Mouse (Mus musculus): ENCODE data around the gene Dyrk2.

The Dyrk2 gene

DNA sequence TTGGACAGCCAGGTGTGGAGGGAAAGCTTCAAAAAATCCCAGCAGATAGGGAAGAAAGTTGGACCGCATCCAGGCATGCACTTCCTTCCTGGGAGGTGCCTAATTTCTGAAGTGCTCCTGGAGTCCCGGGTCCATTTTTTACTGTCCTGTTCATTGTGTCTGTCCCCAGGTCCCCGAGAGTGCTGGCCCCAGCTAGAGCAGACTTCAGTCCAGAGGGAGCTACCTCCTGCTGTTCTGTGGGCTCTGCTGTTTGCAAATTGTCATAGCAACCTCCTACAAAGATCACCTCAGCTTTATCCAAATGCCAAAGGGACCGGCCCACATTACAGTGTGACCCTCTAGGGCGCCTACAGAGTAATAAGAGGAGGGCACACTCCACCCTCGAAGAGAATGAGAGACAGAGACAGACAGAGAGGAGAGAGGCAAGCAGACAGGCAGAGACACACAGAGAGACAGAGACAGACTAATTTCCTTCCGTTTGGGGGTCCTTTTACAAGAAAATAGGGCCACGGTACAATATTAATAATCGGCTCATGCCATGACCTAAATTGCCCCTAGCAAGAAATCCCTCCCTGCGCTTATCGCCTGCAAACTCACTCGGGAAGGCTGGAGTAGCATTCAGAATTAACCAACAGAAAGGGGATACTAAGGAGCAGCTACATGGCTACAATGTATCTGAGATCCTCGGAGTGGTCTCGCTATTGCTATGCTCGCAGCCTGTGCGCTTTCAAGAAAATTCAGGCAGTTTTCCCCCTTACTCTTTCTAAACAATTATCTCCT lies at the start of gene Dyrk2:
Gene Dyrk2 (minus strand): TSS at position 9 of the 780 bp plus-strand sequence.
- peak in 1 of 2 experiments; percentile 61 for DNase-seq

DNA sequence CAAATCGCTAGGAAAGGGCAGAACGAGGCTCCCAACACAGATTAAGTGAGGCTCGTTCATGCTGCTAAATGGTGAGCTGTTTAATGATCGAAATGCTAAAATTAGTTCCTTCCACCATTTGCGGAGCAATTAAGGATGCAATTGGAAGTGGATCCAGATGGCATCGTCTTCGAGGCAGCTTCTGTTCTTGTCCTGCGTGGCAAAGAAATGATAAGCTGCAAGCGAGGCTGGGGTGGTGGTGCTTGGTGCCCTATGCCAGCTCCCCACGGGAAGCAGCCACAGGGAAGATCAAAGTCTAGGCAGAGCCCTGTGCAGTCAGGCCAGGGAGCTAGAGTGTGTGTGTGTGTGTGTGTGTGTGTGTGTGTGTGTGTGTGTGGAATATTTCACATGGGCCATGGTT lies 32.6 kb upstream of the Dyrk2 start:
- peak in 1 of 2 experiments; percentile 11 for DNase-seq

GRCm38 (mm10) chr10:118893645-118894044 lies 23.6 kb upstream of the Dyrk2 start:
- DNase-seq: no peak

GRCm38 (mm10) chr10:118884126-118884525 lies 14.1 kb upstream of the Dyrk2 start:
- no peak for DNase-seq

GRCm38 (mm10) chr10:118883317-118883716 lies 13.3 kb upstream of the Dyrk2 start:
- DNase-seq: no peak

DNA sequence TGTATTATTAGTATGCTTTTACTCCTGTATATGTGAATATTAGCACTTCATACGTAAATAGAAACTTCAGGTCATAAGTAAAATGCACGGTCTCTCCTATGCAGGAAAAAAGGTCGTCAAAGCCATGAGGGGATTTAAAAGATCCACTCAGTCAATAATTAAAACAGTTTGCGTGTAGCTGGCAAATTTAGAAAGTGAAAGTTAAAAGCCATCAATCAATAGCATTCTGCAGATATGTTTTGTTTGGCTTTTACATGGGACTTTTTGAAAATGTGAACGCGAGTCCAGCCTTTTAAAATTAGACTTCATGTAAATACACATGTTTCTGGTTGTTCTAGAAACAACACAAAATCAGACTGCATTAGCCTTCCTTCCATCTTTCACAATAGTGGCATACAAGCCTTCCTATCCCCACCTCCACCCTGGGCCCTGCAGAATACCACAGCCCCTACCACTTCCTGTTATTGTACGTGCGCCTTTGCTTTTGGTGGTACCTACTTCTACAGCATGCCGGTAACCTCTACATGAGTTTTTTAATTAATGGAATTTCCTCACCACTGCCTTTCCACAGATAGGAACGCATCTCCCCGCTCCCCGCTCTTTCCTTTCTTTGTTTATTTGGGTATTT lies 12.4 kb upstream of the Dyrk2 start:
- DNase-seq: no peak

- no peak for DNase-seq
These were observed 10.8 kb upstream of the Dyrk2 start for GRCm38 (mm10) chr10:118880776-118881175.

- no peak for DNase-seq
These were observed 2.2 kb upstream of the Dyrk2 start for GRCm38 (mm10) chr10:118872196-118872595.

GRCm38 (mm10) chr10:118869591-118870001 lies 413 bp downstream of the Dyrk2 start:
- peak; percentile 84 to 90 for DNase-seq

- peak; percentile 78 to 91 for DNase-seq
These were observed 1.1 kb downstream of the Dyrk2 start for GRCm38 (mm10) chr10:118868601-118869590.

DNA sequence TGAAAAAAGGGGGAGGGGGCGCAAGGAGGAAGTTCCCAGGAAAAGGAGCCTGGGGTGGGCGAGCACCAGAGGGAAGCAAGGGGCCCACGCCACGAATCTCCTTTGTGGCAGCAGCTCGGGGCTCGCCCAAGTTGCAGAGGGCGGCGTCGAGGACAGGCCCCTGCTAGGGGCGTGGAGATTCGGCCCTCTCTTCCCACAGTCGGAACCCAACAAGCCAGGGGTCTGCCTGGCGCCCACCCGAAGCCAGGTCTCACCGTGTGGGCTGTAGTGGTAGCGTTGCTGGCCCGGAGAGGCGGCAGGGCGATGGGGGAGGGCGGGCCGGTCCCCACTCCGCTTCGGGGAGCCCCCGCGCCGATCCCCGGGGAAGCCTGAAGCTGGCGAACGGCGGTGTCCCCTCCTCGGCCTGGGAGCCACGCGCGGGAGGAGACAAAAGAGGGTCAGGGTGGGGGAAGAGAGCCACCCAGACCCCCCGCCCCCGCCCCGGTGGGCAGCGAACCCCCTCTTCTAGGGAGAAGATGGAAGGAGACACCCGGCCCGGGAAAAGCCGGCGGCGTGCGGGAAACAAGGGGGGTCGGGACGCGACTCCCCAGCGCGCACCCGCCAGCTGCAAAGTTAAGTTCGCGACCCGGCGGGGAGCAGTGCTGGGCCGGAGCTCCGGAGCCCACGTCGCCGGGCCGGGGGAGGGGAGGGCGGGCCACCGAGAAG lies 2.0 kb downstream of the Dyrk2 start:
- peak; percentile 32 to 64 for DNase-seq

DNA sequence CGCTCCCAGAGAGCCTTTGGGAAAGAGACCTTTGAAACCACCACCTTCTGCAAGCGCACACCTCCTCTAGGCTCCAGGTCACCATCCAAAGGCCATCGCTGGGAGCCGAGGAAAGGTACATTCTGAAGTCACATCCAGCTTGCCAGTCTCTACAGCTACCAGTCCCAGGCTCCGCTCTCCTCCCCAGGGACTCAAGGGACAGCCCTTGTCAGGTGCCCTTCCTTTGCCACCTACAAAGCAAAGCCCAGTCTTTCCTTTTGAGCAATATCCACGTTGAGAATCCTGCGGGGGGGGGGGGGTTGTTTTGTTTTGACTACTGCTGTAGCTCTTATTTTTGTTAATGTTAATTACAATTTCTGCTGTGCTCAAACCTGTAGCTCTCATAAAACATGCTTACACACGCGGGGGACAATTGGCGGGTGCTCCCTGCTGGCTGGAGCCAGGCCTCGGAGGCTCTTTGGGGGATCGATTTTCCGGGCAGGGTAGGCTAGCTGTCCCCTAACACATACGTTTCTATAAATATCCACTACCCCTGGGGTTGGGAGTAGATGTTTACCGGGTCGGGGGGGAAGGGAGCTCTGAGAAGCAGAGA lies 2.6 kb downstream of the Dyrk2 start:
- DNase-seq: peak; percentile 74 to 75

DNA sequence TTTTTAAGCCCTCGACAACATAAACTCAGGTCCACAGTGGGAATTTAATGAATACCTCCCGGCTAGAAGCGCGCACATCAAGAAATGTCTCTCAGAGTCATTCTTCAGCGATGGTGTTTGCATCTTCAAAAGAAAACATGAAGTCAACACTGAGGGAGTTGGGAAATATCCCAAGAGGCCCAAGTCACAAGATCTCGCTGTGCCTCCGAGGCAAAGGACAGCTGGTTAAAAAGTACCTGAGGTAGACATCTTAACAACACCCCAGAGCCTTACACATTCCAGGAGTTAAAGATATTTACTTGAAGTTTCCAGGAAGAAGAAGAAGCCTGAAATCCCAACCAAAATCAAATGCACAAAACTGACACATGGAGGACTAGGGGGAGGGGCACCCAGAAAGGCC lies 5.0 kb downstream of the Dyrk2 start:
- DNase-seq: peak; percentile 48 to 61

- DNase-seq: peak; percentile 76 to 77
These were observed 6.4 kb downstream of the Dyrk2 start for GRCm38 (mm10) chr10:118863611-118864010.

DNA sequence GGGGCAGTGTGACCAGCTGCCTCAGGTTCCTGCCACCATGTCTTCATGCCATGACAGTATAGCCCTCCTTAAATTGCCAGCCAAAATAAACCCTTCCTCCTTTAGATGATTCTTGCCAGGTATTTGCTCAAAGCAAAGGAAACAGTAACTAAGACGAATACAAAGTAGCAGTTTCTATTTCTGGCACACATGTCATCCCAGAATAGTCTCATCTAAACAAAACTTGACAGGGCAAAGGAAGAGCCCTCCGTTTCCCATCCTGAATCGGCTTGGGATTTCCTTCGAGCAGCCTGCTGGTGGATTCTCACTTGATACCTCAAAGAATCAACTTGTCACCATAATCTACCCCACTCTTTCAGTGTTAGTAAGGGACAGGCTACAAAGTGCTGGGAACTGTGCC lies 7.8 kb downstream of the Dyrk2 start:
- peak in 1 of 2 experiments; percentile 21 for DNase-seq

DNA sequence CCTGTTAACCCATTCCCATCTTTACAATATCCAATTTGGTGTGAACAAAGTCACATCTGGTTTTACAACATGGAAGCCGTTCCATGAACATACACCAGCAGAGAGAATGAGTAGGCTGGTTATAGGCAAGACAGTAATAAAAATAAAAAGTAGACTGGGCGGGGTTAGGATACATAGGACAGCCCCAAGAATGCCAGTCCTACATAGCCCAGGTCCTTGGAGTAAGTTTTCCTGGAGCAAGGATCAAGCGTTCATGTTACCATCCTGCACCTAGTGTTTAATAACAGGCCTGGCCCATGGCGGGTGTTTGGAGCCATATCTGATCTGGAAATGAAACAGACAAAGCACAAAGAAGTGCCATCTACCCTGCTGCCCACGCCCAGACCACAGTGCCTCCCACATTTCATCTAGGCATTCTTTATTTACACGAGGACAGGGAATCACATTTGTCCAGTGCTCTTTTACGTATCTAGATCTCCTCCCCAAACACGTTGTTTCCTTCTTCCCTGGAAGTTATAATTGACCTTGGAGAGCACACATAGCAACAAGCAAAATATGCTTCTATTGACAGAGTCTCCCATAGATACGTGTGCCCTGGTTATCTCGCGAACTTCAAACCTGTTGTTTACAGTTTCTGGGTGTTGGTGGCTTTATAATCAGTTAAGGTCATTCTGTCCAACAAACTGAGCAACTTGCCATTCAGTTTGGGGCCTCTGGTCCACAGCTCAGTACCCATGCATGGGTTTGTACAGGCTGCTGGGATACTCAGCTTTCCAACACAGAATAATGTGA lies 8.6 kb downstream of the Dyrk2 start:
- DNase-seq: no peak

DNA sequence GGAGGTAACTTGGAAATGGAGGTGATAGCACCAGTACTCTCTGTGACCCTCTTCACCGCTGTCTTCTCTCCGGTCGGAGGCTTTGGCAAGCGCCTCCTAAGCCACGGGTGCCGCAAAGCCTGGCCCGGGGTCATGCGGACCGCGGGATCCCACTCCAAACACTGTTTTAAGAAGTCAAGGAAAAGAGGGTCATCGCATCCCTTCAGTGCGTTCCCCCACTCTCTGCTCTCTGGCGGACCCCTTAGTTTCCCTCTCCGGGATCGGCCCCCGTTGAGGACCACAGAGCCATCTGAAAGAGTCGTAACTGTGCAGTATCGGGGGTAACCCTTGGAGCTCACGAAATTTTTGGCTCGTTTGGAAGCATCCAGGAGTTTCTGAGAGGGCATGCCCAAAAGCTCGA lies 10.4 kb downstream of the Dyrk2 start:
- no peak for DNase-seq

- DNase-seq: no peak
These were observed 15.4 kb downstream of the Dyrk2 start for GRCm38 (mm10) chr10:118854641-118855040.

GRCm38 (mm10) chr10:118852554-118852953 lies 17.5 kb downstream of the Dyrk2 start:
- DNase-seq: no peak

GRCm38 (mm10) chr10:118848501-118848900 lies 21.5 kb downstream of the Dyrk2 start:
- DNase-seq: no peak

DNA sequence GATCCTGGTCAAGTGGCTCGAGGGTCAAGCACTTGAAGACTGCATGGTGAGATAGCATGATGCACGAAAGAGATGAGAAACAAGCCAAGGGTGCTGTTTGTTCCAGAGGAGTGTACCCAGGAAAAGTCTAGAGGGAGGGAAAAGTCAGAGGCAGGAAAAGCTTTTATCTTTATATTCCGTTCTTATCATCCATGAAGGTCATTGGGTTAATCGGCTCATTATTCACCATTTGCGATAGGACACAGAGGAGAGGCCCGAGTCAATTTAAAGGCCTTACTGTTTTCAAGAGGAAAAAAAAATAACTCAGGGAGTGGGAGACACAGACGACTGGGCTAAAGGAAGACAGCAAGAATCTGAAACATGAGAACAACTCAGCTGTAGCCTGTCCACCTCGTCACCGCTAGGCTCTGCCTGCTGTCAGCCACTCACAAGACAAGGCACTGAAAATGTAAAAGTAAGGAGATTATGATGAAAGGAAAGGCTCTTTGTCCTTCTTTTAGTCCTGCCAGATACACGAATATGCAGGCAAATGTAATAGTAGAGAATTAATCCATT lies 22.9 kb downstream of the Dyrk2 start:
- no peak for DNase-seq
